Mouse (Mus musculus): ENCODE measurements at regions not wholly inside any gene's neighbourhood (a gene's known extent, or its start where the extent isn't known, plus 50 kb on each side); places are given as distances from the start of the nearest gene placed in this dataset.

DNA sequence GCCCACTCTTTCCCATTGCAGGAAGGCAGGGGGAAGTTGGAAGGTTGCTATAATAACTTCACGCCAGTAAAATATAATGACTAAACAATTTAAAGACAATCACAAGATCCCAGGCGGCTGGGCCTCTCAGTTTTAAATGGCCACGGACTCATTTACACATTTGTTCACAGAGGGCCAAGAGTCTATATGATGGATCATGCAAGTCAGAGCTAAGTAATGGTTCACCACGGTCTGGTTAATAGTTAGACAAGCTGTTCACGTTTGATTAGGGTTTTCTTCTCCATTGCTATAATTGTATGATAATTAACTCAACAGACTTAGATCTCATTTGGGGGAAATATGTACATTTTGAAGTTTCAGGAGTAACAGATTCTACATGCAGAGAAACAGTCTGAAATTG is 170.0 kb downstream of the Ppargc1a start:
- intact Hi-C loops (cut with DNase I): no loop called here
- no peak for DNase-seq

DNA sequence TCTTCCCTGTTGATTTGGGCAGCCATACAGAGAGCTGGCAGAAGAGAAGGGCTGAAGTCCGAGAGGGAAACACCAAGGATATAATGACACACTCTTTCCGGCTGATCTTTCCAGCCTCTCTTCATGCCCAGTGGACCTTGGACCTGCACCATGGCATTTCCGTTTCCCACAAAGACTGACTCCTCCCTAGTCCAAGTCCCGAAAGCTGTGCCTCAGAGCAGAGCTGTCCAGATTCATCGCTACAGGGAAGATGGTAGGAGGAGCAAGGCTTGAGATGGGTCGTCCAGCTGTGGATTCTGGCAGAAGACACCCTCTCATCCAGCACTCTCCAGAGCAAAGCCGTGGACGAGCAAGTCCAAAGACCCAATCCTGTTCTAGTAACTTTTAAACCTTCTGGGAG is 176.2 kb downstream of the Ppargc1a start:
- intact Hi-C loops (cut with DNase I): no loop called here
- no peak for DNase-seq

DNA sequence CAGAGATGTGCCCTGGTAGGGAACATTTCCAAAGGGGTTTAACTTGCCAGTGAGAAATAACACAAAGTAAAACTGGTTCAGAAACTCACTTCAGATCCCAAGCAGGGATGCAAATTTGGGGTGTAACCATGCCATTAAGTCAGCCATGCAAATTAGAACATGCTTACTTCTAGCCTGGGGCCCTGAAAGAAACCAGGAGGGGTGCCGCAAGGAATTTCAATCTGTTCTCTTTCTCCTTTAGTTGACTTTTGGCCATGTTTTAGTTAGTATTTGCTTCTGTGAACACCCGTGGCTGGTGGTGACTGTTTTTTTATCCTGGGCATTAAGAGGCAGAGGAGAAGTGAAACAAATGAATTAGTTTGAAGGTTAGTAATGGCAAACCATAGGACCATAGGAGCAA is 179.8 kb downstream of the Ppargc1a start:
- intact Hi-C loops (cut with DNase I): no loop called here
- DNase-seq: no peak

DNA sequence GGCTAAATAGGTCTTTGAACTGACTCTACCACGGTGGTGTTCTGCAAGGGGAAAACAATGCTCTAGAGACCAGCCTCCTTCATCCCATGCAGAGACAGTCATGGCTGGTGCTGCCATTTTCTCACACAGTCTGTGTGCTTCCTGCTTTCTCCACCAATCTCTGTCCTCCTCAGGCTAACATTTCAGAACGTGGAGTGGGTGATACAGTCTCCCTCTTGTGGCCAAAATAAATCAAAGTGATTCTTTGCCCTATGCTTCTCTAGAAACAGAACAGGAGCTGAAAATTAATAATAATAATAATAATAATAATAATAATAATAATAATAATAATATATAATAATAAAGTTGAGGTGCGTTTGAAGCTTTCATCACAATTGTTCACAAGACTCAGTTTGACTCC is 181.1 kb downstream of the Ppargc1a start:
- intact Hi-C loops (cut with DNase I): no loop called here
- DNase-seq: no peak

DNA sequence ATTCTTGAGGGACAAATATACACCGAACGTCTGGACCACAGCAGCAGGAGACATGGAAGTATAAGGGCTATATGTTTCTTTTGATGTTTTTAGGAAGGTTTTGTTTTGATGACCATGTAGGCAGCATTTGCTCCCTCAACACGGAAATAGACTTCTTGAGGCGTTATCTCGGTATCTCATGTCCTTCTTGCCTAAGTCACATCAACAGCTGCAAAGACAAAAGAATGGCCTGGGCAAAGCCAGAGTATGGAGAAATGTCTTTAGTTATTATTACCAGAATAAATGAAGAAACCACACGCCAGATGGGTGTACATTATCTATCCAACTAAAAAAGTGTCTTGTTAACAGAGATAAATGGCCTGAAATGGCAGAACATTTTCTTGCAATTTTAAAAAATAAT is 183.2 kb downstream of the Ppargc1a start:
- intact Hi-C loops (cut with DNase I): no loop called here
- DNase-seq: no peak

DNA sequence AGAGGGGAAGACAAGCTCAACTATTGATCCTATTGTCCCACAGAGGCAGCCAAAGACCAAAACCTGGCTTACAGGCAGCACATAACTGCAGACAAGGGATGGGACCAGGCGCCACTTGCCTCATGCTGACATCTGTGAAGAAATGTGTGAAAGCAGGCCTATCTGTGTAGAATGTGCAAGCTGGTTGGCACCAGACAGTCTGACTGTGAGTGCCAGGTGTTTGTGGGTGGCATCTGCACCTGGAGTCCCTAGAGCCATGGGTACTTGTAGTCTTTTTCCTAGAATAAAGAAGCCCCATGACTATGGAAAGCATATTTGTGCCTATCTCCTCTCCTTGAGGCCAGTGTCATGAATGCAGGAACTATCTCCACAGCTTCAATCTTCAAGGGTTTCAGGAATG is 208.4 kb downstream of the Ppargc1a start:
- intact Hi-C loops (cut with DNase I): no loop called here
- no peak for DNase-seq

DNA sequence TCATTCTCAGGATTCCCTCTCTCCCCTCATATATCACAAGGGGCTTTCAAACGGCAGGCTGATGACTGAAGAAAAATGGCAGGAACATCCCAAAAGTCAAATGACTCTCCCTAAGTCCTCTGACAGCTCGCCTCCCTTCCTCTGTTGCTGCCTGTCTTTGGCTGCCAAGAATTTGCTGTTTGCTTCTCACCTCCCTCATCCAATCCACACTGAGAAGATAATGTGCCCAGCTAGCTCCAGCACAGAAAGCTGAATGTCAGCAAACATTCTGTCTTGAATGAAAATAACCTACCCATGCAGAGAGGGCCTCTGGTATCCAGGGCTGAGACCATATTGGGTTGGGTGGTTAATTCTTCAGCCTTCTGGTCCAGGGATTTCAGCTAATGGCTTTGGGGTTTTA is 219.3 kb downstream of the Ppargc1a start:
- intact Hi-C loops (cut with DNase I): no loop called here
- DNase-seq: peak; percentile 3

DNA sequence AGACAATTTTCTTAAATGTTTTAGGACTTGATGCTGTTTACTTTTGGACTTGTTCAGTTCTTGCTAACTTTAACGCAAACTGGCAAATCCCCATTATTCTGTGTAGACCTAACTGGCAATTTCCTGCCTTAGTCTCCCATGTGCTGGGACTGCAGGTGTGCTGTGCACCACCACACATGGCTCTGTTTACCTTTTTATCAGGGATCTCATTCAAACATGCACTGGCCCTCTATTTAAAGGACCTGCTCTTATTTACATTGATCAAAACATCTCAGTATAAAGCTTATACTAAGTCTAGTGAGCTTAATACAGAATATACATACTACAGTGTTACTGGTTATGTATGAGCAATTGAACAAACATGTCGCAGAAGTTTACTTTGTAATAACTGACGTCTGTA is 238.4 kb downstream of the Ppargc1a start:
- intact Hi-C loops (cut with DNase I): no loop called here
- no peak for DNase-seq

DNA sequence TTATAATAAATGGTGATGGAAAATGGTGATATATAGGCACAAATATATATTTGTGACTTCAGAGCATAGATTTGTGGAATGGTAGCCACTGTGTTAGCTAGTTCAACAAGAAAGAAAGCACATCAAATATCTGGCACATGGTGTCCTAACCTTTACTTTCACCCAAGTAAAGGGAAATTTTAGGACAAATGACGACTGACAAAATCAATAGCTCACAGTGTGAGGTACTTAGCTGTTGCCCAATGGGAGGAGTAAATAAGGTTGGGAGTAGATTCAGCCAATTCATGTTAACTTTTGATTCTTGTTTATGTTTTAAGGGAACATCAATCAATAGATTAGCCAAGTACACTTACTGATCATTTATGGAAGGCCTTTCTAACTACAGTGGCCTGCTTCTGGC is 278.3 kb downstream of the Ppargc1a start:
- no peak for DNase-seq
- intact Hi-C loops (cut with DNase I): no loop called here

DNA sequence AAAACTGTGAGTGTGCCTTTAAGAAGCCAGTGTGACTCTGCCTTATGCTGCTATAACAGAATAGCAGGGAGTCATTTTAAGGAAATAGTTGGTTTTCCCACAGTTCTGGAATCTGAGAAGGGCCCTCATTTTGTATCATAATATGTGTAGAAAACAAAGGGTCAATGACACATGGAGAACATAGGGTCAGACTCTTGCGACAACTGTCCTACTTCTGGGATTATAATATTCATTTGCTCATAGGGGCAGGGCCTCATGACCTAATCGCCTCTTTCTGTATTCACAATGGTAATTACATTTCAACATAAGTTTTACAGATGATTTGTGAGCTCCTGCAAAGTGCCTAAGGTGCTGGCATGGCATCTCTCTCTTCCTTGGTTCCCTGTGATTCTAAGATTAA is 279.3 kb downstream of the Ppargc1a start:
- no peak for DNase-seq
- intact Hi-C loops (cut with DNase I): no loop called here

DNA sequence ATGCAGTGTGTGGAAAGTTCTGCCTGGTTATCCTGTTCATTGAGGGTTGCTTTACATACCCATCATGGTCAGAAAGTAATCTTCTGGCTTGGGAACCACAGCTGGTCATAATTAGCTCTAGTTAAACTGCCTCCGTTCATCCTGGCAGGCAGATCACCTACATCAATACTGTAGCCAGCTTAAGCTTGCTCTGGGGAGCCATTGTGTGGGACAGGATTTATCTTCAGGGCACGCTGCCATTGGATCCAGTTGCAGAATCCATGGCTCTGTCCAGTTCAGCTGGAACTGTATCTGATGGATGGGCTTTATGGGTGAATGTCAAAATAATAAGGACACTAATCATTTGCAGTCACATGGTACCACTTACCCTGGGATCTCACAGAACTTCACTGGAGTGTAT is 326.4 kb downstream of the Ppargc1a start:
- intact Hi-C loops (cut with DNase I): no loop called here
- no peak for DNase-seq

DNA sequence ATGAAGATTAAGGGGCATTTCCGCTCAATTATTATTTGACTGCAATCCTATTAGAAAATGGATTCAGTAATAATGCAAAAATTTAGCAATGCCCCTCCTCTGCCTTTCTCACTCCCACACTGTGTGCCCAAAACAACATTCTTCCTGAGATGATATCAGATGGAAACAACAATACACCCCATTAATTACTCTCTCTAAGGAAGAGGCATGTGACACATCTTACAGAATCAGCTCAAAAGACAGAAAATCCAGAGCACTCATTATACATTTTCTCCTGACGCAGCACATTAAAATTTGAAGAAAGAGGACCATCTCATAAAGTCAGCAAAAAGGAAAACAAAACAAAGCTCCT is 333.5 kb downstream of the Ppargc1a start:
- DNase-seq: no peak
- intact Hi-C loops (cut with DNase I): no loop called here

DNA sequence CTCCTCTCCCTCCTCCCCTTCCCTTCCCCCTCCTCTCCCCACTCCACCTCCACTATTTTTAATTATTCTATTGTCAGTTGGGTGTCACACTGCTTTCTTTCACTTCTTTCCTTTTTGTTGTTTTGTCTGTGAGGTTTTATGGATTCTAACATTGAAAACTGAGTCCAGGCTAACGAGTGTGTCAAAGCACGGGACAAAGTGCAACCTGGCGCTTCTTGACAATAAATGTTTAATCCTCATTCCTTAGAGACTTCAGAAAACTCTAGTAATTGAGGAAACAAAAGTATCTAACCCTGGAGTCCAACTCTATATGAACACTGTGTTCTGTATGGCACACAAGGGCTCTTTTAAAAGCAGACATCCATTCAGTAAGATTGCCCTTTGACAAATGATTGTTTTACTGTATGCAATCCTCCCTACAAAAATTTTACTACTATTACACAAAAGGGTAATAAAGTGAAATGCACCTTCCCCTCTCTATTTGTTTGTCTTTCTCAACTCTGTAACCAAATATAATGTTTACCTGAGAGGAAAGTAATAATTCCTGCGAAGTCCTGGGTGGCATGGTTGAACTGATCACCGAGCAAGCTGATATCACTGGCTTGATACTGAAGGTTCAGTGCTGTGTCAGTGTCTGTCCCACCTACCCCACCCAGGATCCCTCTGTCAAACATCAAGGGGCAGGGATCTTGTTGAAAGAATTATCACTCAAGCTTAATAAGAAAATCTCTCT is 334.1 kb downstream of the Ppargc1a start:
- intact Hi-C loops (cut with DNase I): no loop called here
- no peak for DNase-seq

DNA sequence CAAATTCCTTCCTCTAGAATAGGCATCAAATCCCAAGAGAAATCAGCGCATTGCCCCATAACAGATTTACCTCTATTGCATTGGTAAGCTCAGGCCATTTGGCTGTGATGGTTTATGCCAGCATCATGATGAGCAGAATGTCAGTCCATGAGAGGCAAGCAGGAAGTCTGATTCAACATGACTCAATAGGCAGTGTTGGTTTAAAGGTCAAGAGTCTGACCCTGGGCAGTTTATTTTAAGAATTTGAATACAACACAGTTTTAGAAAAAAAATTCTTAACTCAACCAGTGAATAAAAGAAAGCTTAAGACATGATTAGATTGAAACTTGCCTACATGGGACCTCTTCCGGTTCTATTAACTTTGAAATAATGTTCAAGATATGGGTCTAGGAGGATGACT is 337.7 kb downstream of the Ppargc1a start:
- intact Hi-C loops (cut with DNase I): no loop called here
- no peak for DNase-seq

DNA sequence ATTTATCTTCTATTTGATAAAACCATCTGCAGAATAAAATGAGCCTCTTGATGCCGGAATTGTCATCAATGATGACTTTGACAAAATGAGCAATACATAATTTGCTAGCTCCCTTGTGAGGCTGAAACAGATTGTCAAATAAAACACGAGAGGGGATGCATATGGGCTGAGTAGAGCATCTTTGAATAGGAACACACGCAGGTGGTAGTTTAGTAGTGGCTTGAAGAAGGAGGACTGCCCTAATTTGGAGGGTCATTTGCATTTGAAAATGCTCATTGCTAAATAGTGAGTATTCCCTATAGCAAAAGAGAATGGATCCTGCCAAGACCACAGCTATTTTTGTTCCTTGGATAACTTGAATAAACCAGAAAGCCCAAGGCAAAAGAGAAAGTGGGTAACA is 339.5 kb downstream of the Ppargc1a start:
- intact Hi-C loops (cut with DNase I): no loop called here
- DNase-seq: no peak

DNA sequence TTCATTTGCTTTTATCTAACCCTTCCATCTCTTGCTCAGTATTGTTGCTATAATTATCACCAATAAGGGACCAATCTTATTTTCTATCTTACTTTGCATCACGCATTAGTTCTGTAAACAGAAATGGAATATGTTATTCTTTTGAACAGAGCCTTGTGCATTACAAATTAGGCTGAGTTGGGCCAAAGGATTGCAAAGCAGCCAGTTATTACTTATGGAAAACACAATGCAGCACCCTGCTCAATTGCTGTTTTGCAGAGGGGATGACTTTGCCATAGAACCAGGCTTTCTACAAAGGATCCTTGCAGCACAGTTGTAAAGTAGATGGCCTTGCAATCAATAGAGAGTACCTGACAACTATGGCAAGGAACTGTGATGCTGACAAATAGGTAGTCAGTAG is 364.3 kb downstream of the Ppargc1a start:
- no peak for DNase-seq
- intact Hi-C loops (cut with DNase I): no loop called here

DNA sequence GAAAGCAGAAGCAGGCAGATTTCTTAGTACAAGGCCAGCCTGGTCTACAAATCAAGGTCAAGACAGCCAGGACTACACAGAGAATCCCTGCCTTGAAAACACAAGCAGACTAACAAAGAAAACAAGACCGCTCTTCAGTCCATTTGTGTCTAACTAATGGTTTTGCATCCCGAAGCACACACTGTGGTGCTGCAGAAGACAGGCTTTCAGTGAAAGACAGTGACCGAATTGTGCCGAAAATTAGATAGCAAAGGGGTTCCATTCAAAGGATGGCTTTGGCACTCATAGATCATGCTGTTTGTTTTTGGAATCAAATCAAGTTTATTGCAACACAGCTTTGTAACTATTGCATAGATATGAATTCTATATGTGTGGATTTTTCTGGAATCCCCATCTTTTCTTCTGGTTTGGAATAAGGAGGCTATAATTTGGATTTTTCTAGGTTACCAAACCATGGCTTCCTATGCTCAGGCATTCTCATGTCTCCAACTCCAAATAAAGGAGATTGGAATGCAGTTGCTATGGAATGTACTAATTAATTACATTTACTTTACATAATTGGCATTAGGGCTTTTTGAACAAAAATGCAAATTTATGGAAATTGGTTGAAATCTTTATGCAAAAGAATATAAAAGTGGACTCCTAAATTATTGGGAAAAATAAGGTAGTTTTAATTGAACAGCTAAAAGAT is 364.9 kb downstream of the Ppargc1a start:
- DNase-seq: no peak
- intact Hi-C loops (cut with DNase I): no loop called here

DNA sequence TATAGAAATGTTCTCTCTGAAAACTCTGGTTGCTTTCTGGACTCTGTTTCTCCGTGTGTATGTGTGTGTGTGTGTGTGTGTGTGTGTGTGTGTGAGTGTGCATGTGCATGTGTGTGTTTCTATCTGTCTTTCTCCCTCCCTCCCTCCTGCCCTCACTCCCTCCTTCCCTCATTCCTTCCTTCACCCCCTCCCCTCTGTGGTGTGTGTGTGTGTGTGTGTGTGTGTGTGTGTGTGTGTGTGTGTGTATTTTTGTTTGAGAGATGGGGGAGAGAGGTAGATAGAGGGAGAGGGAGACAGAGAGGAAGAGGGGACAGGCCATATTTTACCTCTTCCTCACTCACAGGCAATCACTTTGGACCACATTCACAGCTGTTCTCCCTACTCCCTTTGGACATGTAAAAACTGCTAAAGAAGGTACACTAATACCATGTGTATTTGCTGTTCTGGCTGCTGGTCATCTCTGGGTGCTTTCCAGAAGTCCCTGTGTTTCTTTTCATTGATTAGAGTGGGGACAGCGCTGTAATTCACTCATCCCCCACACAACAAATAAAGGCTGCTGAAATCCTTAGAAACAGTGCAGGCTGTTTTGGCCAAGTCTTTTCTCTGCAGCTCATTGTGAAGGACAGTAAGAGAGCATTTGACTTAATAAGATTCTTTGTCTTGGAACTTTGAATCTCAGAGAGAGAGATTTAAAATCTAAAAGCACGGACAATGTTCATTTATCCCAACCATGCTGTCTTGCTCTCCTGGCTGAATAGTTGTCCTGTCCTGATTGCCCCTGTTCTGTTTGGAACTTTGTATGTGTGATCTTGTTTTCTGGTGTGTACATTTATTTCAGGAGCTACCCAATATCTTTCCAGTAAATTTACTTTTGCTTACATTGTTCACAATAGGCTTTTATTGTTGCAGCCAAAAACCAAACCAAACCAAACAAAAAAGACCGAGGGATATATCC is 370.9 kb downstream of the Ppargc1a start:
- intact Hi-C loops (cut with DNase I): no loop called here
- peak; percentile 3 for DNase-seq

DNA sequence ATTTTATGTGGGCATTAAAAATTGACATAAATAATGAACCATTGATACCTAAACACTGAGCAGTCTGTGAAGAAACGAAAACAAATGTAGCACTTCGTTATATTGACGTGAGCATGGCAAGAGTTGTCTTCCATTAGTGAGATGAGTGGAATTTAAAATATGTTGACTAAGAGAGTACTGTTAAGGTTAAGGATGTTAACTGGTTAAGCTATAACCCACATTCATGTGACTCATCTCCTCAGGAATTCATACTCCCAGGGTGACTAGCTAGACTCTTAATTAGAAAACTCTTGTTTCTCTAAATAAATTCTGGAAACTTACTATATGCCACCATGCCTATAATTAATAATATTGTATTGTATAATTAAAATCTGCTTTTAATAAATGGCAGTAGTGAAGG is 376.9 kb downstream of the Ppargc1a start:
- DNase-seq: no peak
- intact Hi-C loops (cut with DNase I): no loop called here

DNA sequence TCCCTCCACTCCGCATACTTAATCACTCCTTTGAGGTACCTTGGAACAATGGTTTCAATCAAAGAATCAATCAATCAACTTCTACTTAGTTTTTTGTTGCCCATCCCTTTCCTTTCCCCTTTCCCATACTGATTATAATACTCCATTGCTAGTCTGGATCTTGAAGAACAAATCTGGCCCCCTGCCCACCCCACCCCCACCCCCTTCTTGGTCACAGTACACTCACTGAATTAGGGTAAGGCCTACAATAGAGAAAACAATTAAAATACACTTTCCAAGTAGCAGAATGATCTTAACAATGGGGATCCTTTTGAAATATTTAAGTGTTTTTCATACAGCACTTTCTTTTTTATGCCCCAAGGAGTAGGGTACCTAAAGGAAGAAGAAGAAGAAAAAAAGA is 397.7 kb downstream of the Ppargc1a start:
- intact Hi-C loops (cut with DNase I): no loop called here
- no peak for DNase-seq

DNA sequence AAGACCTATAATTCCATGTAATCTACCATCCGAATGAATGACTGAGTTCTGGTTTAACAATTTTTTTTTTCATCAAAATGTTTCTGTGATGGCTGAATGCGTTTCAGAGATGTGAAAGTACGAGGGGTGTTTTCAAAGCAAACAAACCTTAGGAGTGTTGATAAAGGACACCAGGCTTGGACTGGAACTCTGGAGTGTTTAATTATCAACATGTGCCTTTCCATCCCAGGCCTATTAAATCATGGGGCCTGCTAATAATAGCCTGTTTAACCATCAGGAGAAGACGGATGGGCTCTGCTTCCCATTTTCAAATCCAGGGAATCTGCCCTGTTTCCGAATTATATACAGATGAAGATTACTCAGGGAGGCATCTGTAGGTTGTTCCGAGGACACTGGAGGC is 399.3 kb downstream of the Ppargc1a start:
- intact Hi-C loops (cut with DNase I): no loop called here
- DNase-seq: no peak

DNA sequence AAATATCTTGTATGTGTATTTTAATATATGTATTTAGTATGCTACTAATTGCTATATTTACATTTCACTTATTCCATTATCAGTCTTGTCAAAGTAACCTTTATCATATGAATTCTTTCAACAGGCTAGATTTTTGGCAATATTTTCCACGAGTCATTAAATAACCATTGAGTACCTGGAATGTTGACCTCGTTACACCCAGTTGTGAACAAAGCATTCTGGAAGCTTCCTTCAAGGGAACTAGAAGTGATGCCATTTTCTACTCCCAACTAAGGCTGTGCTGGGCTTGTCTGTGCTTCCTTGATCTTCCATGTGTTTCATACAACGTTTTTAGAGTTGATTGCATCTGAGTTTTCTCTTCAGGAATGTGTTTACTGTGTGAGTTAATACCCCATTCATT is 410.6 kb downstream of the Ppargc1a start:
- intact Hi-C loops (cut with DNase I): no loop called here
- no peak for DNase-seq
